Mouse (Mus musculus): ENCODE data around the gene Lmx1a. TPM values are rescaled to one million over a fixed set of nuclear protein-coding genes. Genes with fewer than 3 reads are reported as not detected.

Lmx1a gene
- not detected for total RNA-seq (2022)

GRCm38 (mm10) chr1:167689232-167689261 lies at the start of gene Lmx1a:
Lmx1a (plus strand) TSS chr1:167689237.
- no peak for DNase-seq (ENCODE audit: low spot score in 2 of 2)

- DNase-seq (ENCODE audit: low spot score in 2 of 2): peak; percentile 44 to 94
Measured at GRCm38 (mm10) chr1:167644866-167645537, 44.0 kb upstream of the Lmx1a start.

- DNase-seq (ENCODE audit: low spot score in 2 of 2): no peak
Measured at GRCm38 (mm10) chr1:167648670-167649069, 40.4 kb upstream of the Lmx1a start.

GRCm38 (mm10) chr1:167649122-167649633 lies 39.9 kb upstream of the Lmx1a start:
- DNase-seq (ENCODE audit: low spot score in 2 of 2): no peak

GRCm38 (mm10) chr1:167652336-167652735 lies 36.7 kb upstream of the Lmx1a start:
- no peak for DNase-seq (ENCODE audit: low spot score in 2 of 2)

- no peak for DNase-seq (ENCODE audit: low spot score in 2 of 2)
Measured at GRCm38 (mm10) chr1:167659065-167659464, 30.0 kb upstream of the Lmx1a start.

- DNase-seq (ENCODE audit: low spot score in 2 of 2): peak in 1 of 2 experiments; percentile 17
Measured at GRCm38 (mm10) chr1:167660521-167661101, 28.4 kb upstream of the Lmx1a start.

GRCm38 (mm10) chr1:167661123-167661522 lies 27.9 kb upstream of the Lmx1a start:
- no peak for DNase-seq (ENCODE audit: low spot score in 2 of 2)

GRCm38 (mm10) chr1:167663136-167663535 lies 25.9 kb upstream of the Lmx1a start:
- DNase-seq (ENCODE audit: low spot score in 2 of 2): no peak

GRCm38 (mm10) chr1:167669796-167670195 lies 19.2 kb upstream of the Lmx1a start:
- DNase-seq (ENCODE audit: low spot score in 2 of 2): peak in 1 of 2 experiments; percentile 54

- DNase-seq (ENCODE audit: low spot score in 2 of 2): no peak
Measured at GRCm38 (mm10) chr1:167672433-167672987, 16.5 kb upstream of the Lmx1a start.

- no peak for DNase-seq (ENCODE audit: low spot score in 2 of 2)
Measured at GRCm38 (mm10) chr1:167679061-167679460, 10.0 kb upstream of the Lmx1a start.

- no peak for DNase-seq (ENCODE audit: low spot score in 2 of 2)
Measured at GRCm38 (mm10) chr1:167688001-167688346, 1.1 kb upstream of the Lmx1a start.

GRCm38 (mm10) chr1:167688347-167689231 lies 448 bp upstream of the Lmx1a start:
- no peak for DNase-seq (ENCODE audit: low spot score in 2 of 2)

- DNase-seq (ENCODE audit: low spot score in 2 of 2): no peak
Measured at GRCm38 (mm10) chr1:167689262-167690137, 463 bp downstream of the Lmx1a start.

- DNase-seq (ENCODE audit: low spot score in 2 of 2): no peak
Measured at GRCm38 (mm10) chr1:167690138-167690710, 1.2 kb downstream of the Lmx1a start.

- DNase-seq (ENCODE audit: low spot score in 2 of 2): no peak
Measured at GRCm38 (mm10) chr1:167690716-167691550, 1.9 kb downstream of the Lmx1a start.

- DNase-seq (ENCODE audit: low spot score in 2 of 2): no peak
Measured at GRCm38 (mm10) chr1:167691911-167692682, 3.1 kb downstream of the Lmx1a start.

GRCm38 (mm10) chr1:167692683-167693045 lies 3.6 kb downstream of the Lmx1a start:
- no peak for DNase-seq (ENCODE audit: low spot score in 2 of 2)

Measured in left cerebral cortex, adult 8-10 months (tissue).